Mouse (Mus musculus) retina, adult 2 months (tissue): ENCODE results near the gene Zfp3.

Source experiments
- DNase-seq: peaks from one replicate; pipeline ENCODE4 v3.0.0-alpha.2; 2012; ENCODE audit warnings: low read depth, low spot score

Gene Zfp3

GRCm38 (mm10) chr11:70763936-70764808 is at the start of gene Zfp3:
TSS of gene Zfp3 (plus strand) at chr11:70764209.
- peak; percentile 56 for DNase-seq

DNA sequence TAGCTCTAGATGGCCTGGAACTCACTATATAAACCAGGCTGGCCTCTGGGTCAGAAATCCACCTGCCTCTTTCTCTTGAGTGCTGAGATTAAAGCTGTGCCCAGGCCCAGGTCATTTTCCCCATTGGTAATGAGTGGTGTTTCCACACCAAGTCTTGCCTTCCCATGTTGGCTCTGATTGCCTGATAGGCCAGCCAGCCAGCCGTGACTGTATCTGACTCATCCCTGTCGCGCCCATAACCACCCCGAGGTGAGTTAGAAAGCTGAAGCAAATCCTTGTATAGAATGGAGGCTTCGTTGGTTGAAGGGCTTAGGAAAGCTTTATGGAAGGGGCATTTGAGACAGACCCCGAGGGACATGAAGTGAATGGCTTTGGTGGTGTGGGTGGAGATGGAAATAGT is 48.2 kb upstream of the Zfp3 start:
- DNase-seq = no peak

GRCm38 (mm10) chr11:70718481-70718880 is 45.5 kb upstream of the Zfp3 start:
- no peak for DNase-seq

GRCm38 (mm10) chr11:70720567-70720966 is 43.4 kb upstream of the Zfp3 start:
- DNase-seq = no peak

GRCm38 (mm10) chr11:70721072-70721471 is 42.9 kb upstream of the Zfp3 start:
- DNase-seq = no peak

DNA sequence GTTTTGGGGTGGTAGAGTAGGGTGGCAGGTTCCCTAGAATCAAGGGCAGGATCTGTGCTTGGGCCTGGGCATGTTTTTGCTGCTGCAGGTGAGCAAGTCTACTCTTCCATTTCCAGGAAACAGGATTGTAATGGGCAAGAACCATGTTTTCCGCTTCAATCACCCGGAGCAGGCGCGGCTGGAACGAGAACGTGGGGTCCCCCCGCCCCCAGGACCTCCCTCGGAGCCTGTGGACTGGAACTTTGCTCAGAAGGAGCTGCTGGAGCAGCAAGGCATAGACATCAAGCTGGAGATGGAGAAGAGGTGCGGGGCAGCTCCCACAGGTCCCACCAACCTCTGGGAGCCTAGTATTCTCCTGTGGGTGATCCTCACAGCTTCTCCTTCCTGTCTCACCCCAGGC is 39.3 kb upstream of the Zfp3 start:
- no peak for DNase-seq

DNA sequence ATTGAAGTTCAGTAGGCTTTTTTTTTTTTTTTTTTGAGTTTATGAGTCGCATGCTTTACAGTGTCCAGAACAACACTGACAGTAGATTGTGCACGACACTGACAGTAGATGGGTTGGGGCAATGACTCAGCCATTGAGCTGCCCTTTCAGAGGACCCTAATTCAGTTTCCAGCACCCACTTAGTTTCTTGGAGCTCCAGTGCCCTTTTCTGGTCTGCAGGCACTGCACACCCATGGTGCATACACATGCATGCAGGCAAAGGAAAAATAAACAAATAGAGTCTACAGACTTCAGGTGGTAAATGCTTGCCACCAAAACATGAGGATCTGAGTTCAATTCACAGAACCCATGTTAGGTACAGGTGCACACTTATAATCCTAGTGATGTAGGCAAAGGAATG is 37.4 kb upstream of the Zfp3 start:
- DNase-seq = no peak

DNA sequence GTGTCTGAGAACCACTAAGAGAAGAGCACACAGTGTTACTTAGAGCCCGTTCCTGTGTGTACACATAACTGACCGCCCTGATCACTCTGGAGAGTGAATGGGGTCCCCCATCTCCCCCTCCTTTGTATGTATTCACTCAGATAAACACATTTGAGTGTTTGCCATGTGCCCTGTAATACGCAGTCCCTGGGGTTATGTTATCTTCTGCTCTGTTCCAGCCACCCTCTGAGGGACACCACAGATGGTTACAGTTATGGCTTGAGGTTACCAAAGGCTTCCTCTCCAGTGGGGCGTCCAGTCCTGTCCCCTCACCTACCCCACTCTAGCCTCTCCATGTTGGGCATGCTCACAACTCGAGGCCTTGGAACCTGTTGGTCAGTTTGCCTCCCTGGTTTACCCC is 36.6 kb upstream of the Zfp3 start:
- DNase-seq = no peak

- DNase-seq = no peak
Measured at GRCm38 (mm10) chr11:70730427-70731038, 33.5 kb upstream of the Zfp3 start.

DNA sequence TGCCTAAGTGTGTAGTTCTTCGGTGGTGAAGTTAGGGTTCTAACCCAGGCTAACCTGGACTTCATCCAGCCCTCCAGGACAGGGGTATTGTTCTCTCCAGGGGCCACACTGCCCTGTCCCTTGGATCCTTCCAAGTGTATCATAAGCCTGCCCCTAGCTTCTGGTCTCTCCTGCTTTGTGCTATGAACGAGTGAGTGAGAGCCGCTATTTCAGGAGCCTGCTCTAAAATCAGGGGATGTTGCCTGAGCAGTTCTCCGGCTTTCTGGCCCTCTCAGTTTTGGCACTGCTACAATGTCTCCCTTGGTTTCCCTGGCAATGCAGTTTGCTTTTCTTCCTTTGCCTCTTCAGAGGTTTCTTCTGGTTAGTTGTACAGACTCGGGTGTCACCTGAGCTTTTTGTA is 32.8 kb upstream of the Zfp3 start:
- DNase-seq = no peak

DNA sequence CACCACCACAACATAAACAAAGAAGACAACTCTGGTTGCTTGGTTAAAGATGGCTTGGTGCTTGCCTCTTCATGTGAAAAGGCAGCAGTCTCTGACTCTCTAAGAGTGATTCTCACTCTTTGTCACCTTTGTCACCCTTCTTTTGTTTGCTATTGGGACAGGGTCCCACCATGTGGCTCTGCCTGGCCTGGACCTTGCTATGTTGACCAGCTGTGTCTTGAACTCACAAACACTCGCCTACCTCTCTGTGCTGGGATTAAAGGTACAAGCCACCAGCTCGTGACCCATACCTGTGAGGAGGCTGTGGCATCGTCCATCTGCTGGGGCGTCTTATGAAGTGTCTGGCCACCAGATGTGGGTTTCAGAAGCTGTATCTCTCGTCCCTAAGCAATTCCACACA is 30.8 kb upstream of the Zfp3 start:
- DNase-seq = no peak

DNA sequence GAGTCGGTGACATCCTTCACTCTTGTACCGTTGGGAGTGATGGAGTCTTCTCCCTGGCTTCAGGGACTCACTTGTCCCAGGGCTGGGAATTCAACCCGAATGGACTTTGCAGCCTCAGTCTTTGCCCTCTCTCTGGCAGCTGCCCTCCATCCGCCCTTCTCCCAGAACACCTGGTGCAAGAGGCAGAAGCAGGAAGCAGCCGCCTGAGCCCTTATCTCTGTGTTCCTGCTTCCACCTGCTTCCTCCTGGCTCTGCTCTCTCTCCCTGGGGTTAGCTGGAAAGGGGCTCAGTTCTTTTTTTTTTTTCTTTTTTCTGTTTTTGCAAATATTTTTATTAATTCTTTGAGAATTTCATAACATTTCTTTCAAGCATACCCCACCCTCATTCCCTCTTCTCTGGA is 26.3 kb upstream of the Zfp3 start:
- DNase-seq = no peak

GRCm38 (mm10) chr11:70741603-70742002 is 22.4 kb upstream of the Zfp3 start:
- no peak for DNase-seq

GRCm38 (mm10) chr11:70742117-70742516 is 21.9 kb upstream of the Zfp3 start:
- DNase-seq = no peak

- DNase-seq = no peak
Measured at GRCm38 (mm10) chr11:70742581-70743459, 21.2 kb upstream of the Zfp3 start.

- no peak for DNase-seq
Measured at GRCm38 (mm10) chr11:70745636-70746035, 18.4 kb upstream of the Zfp3 start.

- no peak for DNase-seq
Measured at GRCm38 (mm10) chr11:70747876-70748545, 16.0 kb upstream of the Zfp3 start.

DNA sequence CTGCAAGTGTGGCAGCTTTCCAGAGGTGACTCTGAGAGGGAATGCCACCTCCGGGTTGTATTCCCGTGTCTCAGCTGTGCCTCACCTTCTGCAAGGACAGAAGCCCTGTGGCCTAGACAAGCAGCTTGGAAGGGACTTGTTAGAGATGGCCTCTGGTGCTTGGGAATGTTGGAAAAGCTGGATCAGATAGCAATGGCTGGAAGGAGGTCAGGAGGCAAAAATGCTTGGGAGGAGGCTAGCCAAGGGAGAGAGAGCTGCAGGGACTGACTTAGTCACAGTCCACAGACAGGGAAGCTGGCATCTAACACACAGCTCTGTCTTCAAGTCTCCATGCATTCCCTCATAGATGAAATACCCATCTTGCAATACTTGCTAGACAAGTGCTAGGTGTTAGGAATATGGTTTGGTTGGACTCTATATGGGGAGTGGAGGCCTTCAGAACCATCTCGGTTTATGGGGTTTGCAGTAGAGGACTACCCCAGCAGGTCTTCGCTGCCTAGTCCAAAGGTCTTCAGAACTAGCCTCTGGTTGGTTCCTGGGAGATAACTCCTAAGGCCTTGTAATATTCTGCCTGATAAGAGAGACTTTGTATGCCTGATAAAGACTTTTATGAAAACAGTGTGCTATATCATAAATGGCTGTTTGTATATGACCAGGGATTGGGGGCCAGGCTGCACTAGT is 11.5 kb upstream of the Zfp3 start:
- no peak for DNase-seq

DNA sequence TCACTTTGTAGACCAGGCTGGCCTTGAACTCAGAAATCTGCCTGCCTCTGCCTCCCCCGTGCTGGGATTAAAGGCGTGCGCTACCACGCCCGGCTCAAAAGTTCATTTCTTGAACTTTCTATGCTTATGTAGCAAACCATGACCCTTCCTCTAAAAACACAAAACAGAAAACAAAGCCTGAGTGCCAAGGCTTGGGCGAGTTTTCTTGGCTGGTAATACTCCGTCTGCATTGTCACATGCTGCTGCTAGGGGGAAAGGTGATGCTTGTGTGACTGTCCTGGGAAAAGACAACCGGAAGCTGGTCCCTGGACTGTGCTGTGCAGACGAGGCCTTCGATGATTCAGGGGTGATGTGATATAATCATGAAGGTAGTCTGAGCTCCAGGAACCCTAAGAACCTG is 10.9 kb upstream of the Zfp3 start:
- DNase-seq = no peak

DNA sequence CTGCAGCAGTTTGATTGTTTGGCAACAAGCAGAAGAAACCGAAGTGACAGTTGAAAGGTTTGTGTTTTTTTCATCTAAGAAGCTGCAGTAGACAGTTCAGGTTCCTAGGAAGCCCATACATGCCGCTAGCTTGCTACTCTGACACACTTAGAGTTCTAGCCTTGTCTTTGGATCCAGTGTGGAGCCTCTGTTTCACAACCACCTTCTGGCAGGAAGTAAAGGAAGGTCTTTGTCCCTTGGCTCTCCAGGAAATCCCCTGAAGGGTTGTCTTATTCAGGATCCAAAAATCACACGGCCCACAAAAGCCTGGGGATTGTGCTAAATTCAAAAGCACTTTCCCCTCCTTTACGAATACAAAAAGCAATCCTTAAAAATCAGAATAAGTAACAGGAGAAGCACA is 9.5 kb upstream of the Zfp3 start:
- no peak for DNase-seq

- DNase-seq = no peak
Measured at GRCm38 (mm10) chr11:70754958-70755357, 9.1 kb upstream of the Zfp3 start.
